Comparison of ENCODE assay signal across 24 mouse cellular contexts in genomic region chr6:135047276-135047675, GRCm38 (mm10). TPM values are rescaled to one million over a fixed set of nuclear protein-coding genes. Genes with fewer than 3 reads are reported as not detected.
"Had no signal": no experiment of that assay in that cellular context is flagged by ENCODE, and none has a peak within 500 bp of the region (broad histone marks: within the 10 kb centered on the region; RNA-seq: fewer than 3 reads in every experiment).

No protein-coding gene starts in this region.

- H3K9ac ChIP-seq: heart, embryonic 12.5 days; hindbrain, embryonic 13.5 days; hindbrain, embryonic 15.5 days; kidney, embryonic 15.5 days; limb, embryonic 13.5 days; limb, embryonic 15.5 days; liver, embryonic 12.5 days had no signal

- H3K27me3 ChIP-seq: kidney, embryonic 15.5 days; limb, embryonic 15.5 days had no signal

- ATAC-seq: hindbrain, postnatal 0 days; intestine, embryonic 16.5 days; liver, embryonic 12.5 days had no signal

- DNase-seq: gastrocnemius, postnatal 14 days; gastrocnemius, postnatal 36 days; heart, adult 11 months; heart, adult 2 months; heart, postnatal 10 days; heart, postnatal 4 days; kidney, adult 11 months; kidney, adult 2 months; kidney, adult 9 months; kidney, postnatal 14 days; kidney, postnatal 36 days; left cerebral cortex, postnatal 4 days had no signal

- H3K9me3 ChIP-seq: heart, embryonic 12.5 days; hindbrain, embryonic 10.5 days; hindbrain, embryonic 13.5 days; hindbrain, embryonic 15.5 days; kidney, embryonic 15.5 days; limb, embryonic 13.5 days; limb, embryonic 15.5 days; liver, embryonic 12.5 days had no signal

- H3K36me3 ChIP-seq: heart, embryonic 12.5 days; hindbrain, embryonic 10.5 days; hindbrain, embryonic 13.5 days; hindbrain, embryonic 15.5 days; kidney, embryonic 15.5 days; limb, embryonic 13.5 days; limb, embryonic 15.5 days; liver, embryonic 12.5 days had no signal

- H3K27ac ChIP-seq: heart, adult 2 months; hindbrain, embryonic 10.5 days; hindbrain, embryonic 13.5 days; hindbrain, embryonic 15.5 days; hindbrain, postnatal 0 days; kidney, embryonic 15.5 days; kidney, postnatal 0 days; limb, embryonic 13.5 days; limb, embryonic 15.5 days; liver, embryonic 12.5 days had no signal

- H3K4me1 ChIP-seq: hindbrain, embryonic 13.5 days; hindbrain, embryonic 15.5 days; limb, embryonic 15.5 days; liver, embryonic 12.5 days had no signal

- H3K4me3 ChIP-seq: heart, adult 2 months; heart, embryonic 12.5 days; hindbrain, embryonic 10.5 days; hindbrain, embryonic 13.5 days; hindbrain, embryonic 15.5 days; kidney, embryonic 15.5 days; limb, embryonic 13.5 days; limb, embryonic 15.5 days; liver, embryonic 12.5 days had no signal

- H3K4me2 ChIP-seq: heart, embryonic 12.5 days; hindbrain, embryonic 13.5 days; hindbrain, embryonic 15.5 days; kidney, embryonic 15.5 days; limb, embryonic 13.5 days; limb, embryonic 15.5 days; liver, embryonic 12.5 days had no signal

RNA-seq across cellular contexts. Expression of gene Gprc5a, which starts 18.2 kb away (rescaled TPM):
- total RNA-seq: liver, adult 2 months had no signal
